Mouse (Mus musculus) MEL (cell line): ENCODE measurements around the gene Dapp1.

Source experiments
- CHD1 ChIP-seq: IDR thresholded peaks from 2 replicates; pipeline ENCODE4 v1.6.1; 2012; ENCODE audit warnings: low read depth, mild to moderate bottlenecking, inconsistent platforms, low read length, improper control_type of control experiment
- CTCF ChIP-seq, 3 experiments: IDR thresholded peaks in 2 of 3; conservative IDR thresholded peaks in 1 of 3; 2 replicates each; pipeline ENCODE4 v1.5.1; 2011 to 2012; ENCODE audit warnings: low read length in 3 of 3, low read depth in 2 of 3, mild to moderate bottlenecking in 2 of 3, improper control_type of control experiment in 1 of 3, inconsistent platforms in 1 of 3, mixed read lengths in 1 of 3, moderate library complexity in 1 of 3; ENCODE audit not compliant: control insufficient read depth in 1 of 3, insufficient read depth in 1 of 3, poor library complexity in 1 of 3, severe bottlenecking in 1 of 3
- EP300 ChIP-seq, 2 experiments: IDR thresholded peaks; 2 replicates each; pipeline ENCODE4 v1.6.1; 2011; ENCODE audit warnings: improper control_type of control experiment in 2 of 2, low read length in 2 of 2, low read depth in 1 of 2, mild to moderate bottlenecking in 1 of 2
- KAT2A ChIP-seq: conservative IDR thresholded peaks from 2 replicates; pipeline ENCODE4 v1.6.1; 2012; ENCODE audit warnings: low read depth, low read length, improper control_type of control experiment, inconsistent platforms
- MAFK ChIP-seq: IDR thresholded peaks from 2 replicates; pipeline ENCODE4 v1.6.1; 2011; ENCODE audit warnings: low read depth, mild to moderate bottlenecking, low read length, improper control_type of control experiment, borderline replicate concordance
- MAX ChIP-seq: IDR thresholded peaks from 2 replicates; pipeline ENCODE4 v1.6.1; 2011; ENCODE audit warnings: low read length, improper control_type of control experiment
- POLR2A ChIP-seq, 2 experiments: IDR thresholded peaks; 2 replicates each; pipeline ENCODE4 v1.6.1; 2011 to 2012; ENCODE audit warnings: low read length in 2 of 2, mild to moderate bottlenecking in 2 of 2, control low read depth in 1 of 2, improper control_type of control experiment in 1 of 2, low read depth in 1 of 2, moderate library complexity in 1 of 2; ENCODE audit not compliant: control insufficient read depth in 1 of 2, insufficient read depth in 1 of 2, poor library complexity in 1 of 2
- POLR2AphosphoS2 ChIP-seq: IDR thresholded peaks from 2 replicates; pipeline ENCODE4 v1.6.1; 2011; ENCODE audit warnings: low read length, improper control_type of control experiment
- RAD21 ChIP-seq: IDR thresholded peaks from 2 replicates; pipeline ENCODE4 v1.6.1; 2011; ENCODE audit warnings: mild to moderate bottlenecking, low read depth, low read length, improper control_type of control experiment
- TBP ChIP-seq: IDR thresholded peaks from 2 replicates; pipeline ENCODE4 v1.8.0; 2011; ENCODE audit warnings: low read depth, low read length, improper control_type of control experiment
- ZKSCAN1 ChIP-seq: IDR thresholded peaks from 2 replicates; pipeline ENCODE4 v1.6.1; 2012; ENCODE audit warnings: low read depth, mild to moderate bottlenecking, inconsistent platforms, low read length, improper control_type of control experiment, moderate library complexity

DNA sequence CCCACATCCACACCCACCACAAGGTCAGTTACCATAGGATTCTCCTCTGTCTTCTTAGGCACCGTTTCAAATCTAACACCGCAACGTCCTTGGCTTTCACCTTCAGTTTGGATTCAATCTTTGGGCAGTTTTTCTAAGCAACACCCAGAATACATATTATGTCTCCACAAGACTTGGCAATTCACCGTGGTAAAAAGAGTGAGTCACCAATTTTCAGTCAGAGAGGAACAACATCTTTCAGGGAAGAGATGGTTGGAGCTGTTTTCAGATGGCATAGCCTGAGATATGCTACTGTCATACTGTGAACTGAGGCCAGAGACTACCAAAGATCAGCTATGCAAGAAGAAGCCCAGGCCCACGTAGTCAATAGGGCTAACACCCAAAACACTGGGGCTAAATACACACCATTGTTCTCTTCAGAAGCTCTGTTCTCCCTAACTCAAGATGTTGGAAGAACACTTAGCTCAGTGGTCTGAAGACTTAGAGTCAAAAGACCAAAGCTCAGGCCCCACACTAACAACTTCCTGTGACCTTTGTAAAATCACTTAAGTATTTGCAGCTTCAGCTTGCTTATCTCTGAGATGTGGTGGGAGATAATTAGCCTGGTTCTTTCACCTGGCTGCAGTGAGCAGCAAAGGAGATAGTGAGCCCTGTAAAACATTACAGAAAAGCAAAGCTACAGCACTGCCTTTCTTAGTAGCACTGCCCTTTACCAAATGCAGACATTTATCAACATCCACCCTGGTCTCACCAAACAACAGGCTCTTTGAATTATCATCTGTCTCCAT lies 46.4 kb upstream of the Dapp1 start:
- TF ChIP-seq CTCF (IDR thresholded peaks at IDR 0.05 in 2 of 3, conservative IDR thresholded peaks at IDR 0.05 in 1 of 3; ENCODE audit: control insufficient read depth in 1 of 3, insufficient read depth in 1 of 3, low read depth in 2 of 3, low read length in 3 of 3, poor library complexity in 1 of 3, severe bottlenecking in 1 of 3): no peak
- no peak for TF ChIP-seq TBP
- no peak for TF ChIP-seq POLR2A (IDR thresholded peaks at IDR 0.05; ENCODE audit: control insufficient read depth in 1 of 2, insufficient read depth in 1 of 2, low read depth in 1 of 2, low read length in 2 of 2, poor library complexity in 1 of 2)
- TF ChIP-seq CHD1: no peak
- no peak for TF ChIP-seq KAT2A
- TF ChIP-seq EP300 (IDR thresholded peaks at IDR 0.05; ENCODE audit: low read depth in 1 of 2, low read length in 2 of 2): no peak
- no peak for TF ChIP-seq RAD21
- no peak for TF ChIP-seq ZKSCAN1
- no peak for TF ChIP-seq MAFK
- no peak for TF ChIP-seq MAX
- no peak for TF ChIP-seq POLR2AphosphoS2
